Mouse (Mus musculus) lung, postnatal 36 days (tissue): Measurements from ENCODE around the gene Slc7a6.
A peak's percentile ranks its signal among the peaks of the same experiment; 100 is the strongest.
"Not testable (repeated sequence)": the region's sequence is repeated elsewhere in the genome, so short reads cannot be mapped to it uniquely, and the experiment has no call there.

Source experiments
- DNase-seq: peaks from one replicate; pipeline ENCODE4 v3.0.0; 2022; ENCODE audit warnings: mixed read lengths

Gene Slc7a6

DNA sequence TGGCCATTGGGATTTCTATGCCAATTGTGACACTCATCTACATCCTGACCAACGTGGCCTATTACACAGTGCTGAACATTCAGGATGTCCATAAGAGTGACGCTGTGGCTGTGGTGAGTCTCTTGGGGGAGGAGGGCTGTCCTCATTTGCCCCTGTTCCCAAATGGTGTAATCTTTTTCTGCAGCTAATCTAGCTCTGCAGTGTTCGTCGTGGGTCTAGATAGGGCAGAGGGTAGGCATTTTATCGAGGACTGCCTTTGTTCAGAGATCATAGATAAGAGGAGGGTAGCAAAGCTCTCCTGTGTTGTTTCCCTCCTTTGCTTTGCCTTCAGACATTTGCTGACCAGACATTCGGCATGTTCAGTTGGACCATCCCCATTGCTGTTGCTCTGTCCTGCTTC lies 24.5 kb downstream of the Slc7a6 start:
- DNase-seq = no peak

- no peak for DNase-seq
Measured at GRCm38 (mm10) chr8:106194062-106194461, 25.4 kb downstream of the Slc7a6 start.

DNA sequence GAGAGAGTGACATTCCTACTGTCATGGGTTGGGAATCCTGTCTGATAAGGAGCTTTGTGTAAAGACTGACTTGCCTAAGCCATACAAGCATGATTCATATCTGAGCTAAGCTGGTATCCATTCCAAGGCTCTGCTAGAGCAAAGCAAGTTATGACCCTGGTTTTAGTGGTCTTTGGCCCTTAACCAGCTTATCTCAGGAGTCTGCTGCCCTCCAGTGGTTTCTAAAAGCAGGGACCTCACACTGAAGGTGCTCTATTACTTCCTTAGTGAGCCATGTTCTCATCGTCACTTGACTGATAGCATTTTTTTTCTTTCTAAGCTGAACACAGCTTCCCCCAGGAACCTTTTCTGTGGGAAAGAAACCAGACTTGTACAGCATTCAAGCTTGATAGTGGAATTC lies 30.1 kb downstream of the Slc7a6 start:
- peak; percentile 71 for DNase-seq

- not testable (repeated sequence) for DNase-seq
Measured at GRCm38 (mm10) chr8:106199596-106199995, 30.9 kb downstream of the Slc7a6 start.

DNA sequence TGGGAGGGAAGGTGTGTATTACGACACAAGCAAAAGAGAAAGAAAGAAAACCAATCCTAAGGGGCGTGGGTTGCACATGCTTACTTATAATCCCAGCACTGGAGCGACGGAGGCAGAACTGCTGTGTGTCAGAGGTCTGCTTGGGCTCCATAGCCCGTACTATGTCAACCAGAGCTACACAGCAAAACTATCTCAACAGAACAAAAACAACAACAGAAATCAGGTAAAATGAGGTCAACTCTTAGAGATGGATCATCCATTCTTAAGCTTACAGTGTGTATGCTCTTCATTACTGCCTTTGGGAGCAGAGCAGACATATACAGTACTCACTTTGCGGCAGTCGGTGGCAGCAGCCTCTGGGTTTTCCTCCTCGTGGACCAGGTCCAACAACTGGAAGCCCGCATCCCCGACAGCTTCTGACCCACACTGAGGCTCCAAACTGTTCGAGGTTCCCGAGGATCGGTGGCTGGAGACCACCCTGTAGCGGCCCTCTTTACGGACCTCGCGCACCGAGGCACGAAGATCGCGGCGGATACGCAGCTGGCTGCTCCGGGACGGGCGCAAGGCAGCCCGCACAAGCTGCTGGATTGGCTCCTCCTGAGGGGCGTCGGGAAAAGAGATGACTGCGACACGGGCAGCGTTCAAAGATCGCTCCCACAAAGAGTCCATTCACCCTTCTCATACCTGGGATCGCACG lies 41.5 kb downstream of the Slc7a6 start:
- peak; percentile 17 for DNase-seq

DNA sequence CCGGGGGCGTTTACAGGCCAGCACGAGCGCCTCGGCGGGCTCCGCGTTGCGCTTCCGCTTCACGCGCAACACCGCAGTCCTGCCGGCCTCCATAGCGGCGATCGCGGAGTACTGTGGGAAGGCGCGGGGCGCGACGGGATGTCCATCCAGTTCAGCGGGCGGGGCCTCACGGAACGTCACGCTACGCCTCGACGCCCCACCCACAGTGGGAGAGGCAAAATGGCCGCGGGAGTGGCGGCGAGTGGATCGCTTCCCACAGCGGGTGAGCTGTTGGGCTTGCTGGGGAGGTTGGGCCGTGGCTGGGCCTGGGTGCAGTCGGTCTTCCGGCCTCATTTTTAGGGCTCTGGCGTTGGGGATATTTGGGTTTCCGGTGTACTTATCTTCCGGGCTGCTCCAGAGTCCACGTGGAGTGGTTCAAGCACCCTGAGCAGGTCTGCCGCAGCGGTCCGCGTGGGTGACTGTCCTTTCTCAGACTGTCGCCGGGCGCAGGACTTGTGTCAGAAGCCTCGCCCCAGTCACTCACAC lies 42.2 kb downstream of the Slc7a6 start, which contains the start of the genes Slc7a6os and Prmt7:
TSS of gene Slc7a6os (minus strand) at position 115 of the 525 bp plus-strand sequence.
TSS of gene Prmt7 (plus strand) at position 116 of the 525 bp plus-strand sequence.
- DNase-seq = peak; percentile 98

DNA sequence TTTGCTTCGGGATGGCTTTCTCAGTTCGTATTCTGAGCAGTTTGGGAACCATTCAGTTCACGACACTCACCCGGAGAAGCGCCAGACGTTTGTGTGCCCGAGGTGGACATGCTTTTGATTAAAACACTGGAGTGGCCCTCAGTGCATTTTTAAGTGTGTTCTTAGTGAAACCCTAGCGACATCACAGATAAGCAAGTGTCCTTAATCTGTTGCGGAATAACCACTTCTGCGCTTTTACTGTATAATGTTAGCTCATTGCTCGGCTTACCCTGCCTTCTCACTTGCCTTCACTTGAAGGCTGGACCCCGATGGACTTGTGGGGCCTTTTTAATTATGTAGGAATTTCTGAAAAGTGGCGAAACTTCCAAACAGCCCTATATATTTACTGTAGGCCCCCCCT lies 42.8 kb downstream of the Slc7a6 start:
- DNase-seq = peak; percentile 23

- DNase-seq = no peak
Measured at GRCm38 (mm10) chr8:106213959-106214358, 45.3 kb downstream of the Slc7a6 start.

GRCm38 (mm10) chr8:106219620-106220019 lies 51.0 kb downstream of the Slc7a6 start:
- no peak for DNase-seq

DNA sequence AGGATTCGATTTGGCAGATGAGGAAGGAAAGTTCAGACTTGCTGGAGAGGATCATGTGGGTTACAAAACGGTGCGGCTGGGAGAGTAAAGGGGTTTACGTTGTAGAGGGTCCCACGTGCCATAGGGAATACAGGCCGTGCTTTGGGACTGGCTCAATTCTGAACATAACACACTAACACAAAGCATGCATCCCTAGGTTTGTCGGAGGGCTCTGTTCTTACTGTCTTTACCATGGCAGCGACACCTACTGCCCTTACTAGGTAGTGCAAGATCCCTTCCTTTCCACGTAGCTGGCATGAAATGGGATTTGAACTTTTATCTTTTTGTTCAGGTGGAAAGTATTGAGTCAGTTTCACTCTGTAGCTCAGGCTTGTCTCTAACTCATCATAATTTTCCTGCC lies 57.9 kb downstream of the Slc7a6 start:
- DNase-seq = peak; percentile 76

DNA sequence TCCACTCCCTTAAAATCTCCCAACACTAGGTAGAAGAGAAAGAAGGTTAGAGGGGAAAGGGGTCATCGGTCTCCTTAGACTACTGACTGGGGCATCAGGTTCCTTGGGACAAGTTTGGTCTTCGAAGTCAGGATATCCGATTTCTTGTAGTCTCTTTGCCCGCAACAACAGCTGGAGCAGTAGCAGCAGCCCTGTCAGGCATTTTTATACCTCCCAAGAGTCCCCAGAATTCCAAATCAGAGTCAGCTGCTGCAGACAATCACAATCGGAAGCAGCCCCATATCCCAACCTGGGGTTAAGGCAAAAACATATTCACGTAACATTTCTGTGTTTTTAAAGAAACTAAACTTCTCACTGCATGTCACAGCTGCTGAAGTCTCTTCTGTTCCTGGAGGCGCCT lies 62.9 kb downstream of the Slc7a6 start:
- DNase-seq = no peak

DNA sequence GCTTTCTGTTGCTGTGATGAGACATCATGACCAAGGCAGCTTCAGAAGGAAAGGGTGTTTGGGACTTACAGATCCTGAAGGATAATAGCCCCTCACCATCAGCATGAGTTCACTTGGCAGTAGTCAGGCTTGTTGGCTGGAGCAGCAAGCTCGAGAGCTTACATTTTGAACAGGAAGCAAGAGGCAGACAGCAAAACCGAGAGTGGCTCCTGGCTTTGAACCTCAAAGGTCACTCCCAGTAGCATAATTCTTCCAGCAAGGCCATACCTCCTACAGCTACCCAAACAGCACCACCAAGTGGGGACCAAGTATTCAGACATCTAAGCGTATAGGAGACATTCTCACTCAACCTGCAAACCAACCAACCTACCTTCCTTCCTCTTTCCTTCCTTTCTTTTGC lies 64.1 kb downstream of the Slc7a6 start:
- DNase-seq = no peak

DNA sequence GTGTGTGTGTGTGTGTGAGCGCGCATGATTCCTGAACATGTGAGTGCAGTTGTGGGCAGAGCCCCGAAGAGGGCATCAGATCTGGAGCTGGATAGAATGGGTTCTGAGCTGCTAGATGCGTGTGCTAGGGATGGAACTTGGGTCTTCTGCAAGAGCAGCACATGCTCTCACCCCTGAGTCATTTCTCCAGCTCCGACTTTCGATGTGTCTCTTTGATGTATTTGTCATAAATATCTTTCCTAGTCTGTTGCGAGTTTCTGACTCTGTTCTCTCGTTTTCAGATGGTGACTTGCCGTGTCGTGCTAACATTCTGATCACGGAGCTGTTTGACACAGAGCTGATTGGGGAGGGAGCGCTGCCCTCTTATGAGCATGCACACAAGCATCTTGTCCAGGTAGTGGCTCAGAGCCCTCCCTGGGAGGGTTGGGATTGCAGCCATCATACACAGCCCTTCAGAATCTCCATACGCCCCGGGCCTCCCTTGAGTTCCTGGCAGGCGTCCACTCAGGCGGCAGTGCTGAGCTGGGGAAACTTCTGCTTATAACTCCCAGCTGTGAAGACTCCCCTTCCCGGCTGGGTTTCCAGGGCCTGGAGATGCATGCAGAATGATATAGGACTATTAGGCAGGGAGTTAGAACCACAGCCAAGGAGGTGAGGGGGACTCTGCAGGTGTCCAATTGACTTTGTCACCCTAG lies 66.1 kb downstream of the Slc7a6 start:
- no peak for DNase-seq

DNA sequence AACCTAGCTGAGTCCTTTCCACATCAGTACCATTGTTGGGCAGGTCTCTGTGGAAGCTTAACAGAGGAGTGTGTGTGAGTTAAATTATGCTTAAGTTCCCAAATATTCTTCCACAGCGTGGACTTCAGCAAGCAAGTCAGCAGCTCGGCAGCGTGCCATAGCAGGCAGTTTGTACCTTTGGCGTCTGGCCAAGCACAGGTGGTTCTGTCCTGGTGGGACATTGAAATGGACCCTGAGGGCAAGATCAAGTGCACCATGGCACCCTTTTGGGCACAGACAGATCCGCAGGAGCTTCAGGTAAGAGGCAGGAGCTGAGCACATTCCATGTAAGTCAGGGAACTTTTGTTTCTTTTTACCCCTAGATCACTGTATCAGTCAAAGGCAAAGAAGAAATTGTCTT lies 68.4 kb downstream of the Slc7a6 start:
- DNase-seq = no peak
